Mouse (Mus musculus) embryonic facial prominence, embryonic 12.5 days (tissue): Measurements from ENCODE around the gene Rps25. TPM values are rescaled to one million over a fixed set of nuclear protein-coding genes. Genes with fewer than 3 reads are reported as not detected.
"Not testable (repeated sequence)": the region's sequence is repeated elsewhere in the genome, so short reads cannot be mapped to it uniquely, and the experiment has no call there.

Experiments used
- ATAC-seq: fragments of 200-750 bp; cut with Nextera tagmentation; 2 replicates; pipeline ENCODE4 v1.8.0; 2017; ENCODE audit not compliant: insufficient number of reproducible peaks, insufficient read depth, low FRiP score, low TSS enrichment
- H3K27ac ChIP-seq: fragments of 300-500 bp; sonication (generic); 2 replicates; pipeline ENCODE4 v1.5.1; 2016; ENCODE audit warnings: mild to moderate bottlenecking
- H3K27me3 ChIP-seq: fragments of 300-500 bp; sonication (generic); 2 replicates; pipeline ENCODE4 v1.6.1; 2016; ENCODE audit warnings: mild to moderate bottlenecking, moderate library complexity
- H3K36me3 ChIP-seq: fragments of 300-500 bp; sonication (generic); 2 replicates; pipeline ENCODE4 v1.6.1; 2016; ENCODE audit warnings: mild to moderate bottlenecking
- H3K4me1 ChIP-seq: fragments of 300-500 bp; sonication (generic); 2 replicates; pipeline ENCODE4 v1.6.1; 2016
- H3K4me2 ChIP-seq: fragments of 300-500 bp; sonication (generic); replicated peaks from 2 replicates; pipeline ENCODE4 v1.6.1; 2016; ENCODE audit warnings: mild to moderate bottlenecking, moderate library complexity
- H3K4me3 ChIP-seq: fragments of 300-500 bp; sonication (generic); 2 replicates; pipeline ENCODE4 v1.5.1; 2016; ENCODE audit warnings: mild to moderate bottlenecking
- H3K9ac ChIP-seq: fragments of 300-500 bp; sonication (generic); 2 replicates; pipeline ENCODE4 v1.6.1; 2016; ENCODE audit warnings: mild to moderate bottlenecking, moderate library complexity
- H3K9me3 ChIP-seq: fragments of 300-500 bp; sonication (generic); 2 replicates; pipeline ENCODE4 v1.6.1; 2016; ENCODE audit warnings: mild to moderate bottlenecking, moderate library complexity
- WGBS: fragments of 180-500 bp; shearing (Covaris S2); methylation state at CpG from one replicate; pipeline ENCODE4 v1.1.7; 2016; 5-methylcytosine and 5-hydroxymethylcytosine counted together
- polyA plus RNA-seq: library from polyadenylated mRNA; unstranded; fragments of >200 nt; fragmentation: Nextera tagmentation; extraction: Ambion mirVana; gene quantifications from 2 replicates; pipeline ENCODE4 v1.2.1, GENCODE M21; 2016

Rps25 gene
- polyA plus RNA-seq, 1 experiment from 2014 or later, result 1,820 TPM

DNA sequence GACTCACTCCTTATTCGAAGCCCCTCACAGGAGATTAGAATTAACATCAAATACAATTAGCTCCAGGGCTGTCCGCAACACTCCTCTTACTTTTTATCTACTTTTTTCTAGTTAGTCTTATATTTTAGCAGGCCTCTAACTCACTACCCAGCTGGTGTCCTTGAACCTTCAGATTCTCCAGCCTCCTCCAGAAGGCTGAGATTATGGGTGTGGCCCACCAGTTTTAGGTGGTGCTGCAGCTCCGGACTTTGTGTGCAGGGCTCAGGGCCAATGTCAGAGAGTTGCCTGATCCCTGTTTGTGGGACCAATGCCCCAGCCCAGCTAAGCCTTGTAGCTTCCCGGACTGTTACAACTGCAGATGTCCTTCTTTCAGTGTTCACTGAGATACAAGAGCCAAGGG, 16.6 kb downstream of the Rps25 start:
- Histone ChIP-seq H3K36me3 (no peaks in the 10 kb centered on the region), H3K27me3 (no peaks in the 10 kb centered on the region), H3K4me2 (no peak overlapping the region), H3K27ac (no peak overlapping the region), H3K9ac (no peak overlapping the region), H3K9me3 (no peaks in the 10 kb centered on the region), H3K4me3 (no peak overlapping the region), H3K4me1 (no peaks in the 10 kb centered on the region)
- WGBS, result 89% methylated on average over 4 of the region's 4 CpGs
- no peak for ATAC-seq

- ATAC-seq, result no peak
- Histone ChIP-seq H3K9ac (no peak overlapping the region), H3K36me3 (no peaks in the 10 kb centered on the region), H3K4me3 (no peak overlapping the region), H3K4me1 (peaks cover 9% of the 10 kb centered on the region; the same call in 1 of the 2 replicates), H3K4me2 (no peak overlapping the region), H3K27me3 (no peaks in the 10 kb centered on the region), H3K9me3 (no peaks in the 10 kb centered on the region), H3K27ac (no peak overlapping the region)
- WGBS, result 53% methylated on average over 5 of the region's 5 CpGs
Observed at GRCm38 (mm10) chr9:44432577-44433185, 25.7 kb downstream of the Rps25 start.

DNA sequence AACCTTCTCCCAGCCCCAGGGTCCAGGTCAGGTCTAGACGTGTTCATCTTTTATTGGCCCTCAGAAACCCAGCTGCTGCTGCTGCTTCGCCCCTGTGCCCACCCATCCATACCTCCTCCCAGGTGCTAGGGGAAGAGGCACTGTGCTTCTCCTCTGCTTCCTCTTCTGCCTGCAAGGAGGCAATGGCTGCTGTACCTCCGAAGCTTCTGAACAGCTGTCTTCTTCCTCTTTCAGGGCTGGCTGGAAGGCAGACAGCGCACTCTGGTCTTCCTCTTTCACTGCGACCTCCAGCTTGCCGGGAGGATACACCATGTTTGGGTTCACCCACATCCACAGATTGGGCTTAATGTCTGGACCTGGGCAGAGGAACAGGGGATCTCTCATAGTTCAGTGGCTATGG, 28.8 kb downstream of the Rps25 start:
- no peak overlapping the region for H3K9ac ChIP-seq
- ATAC-seq, result no peak
- WGBS, result 81% methylated on average over 6 of the region's 6 CpGs

DNA sequence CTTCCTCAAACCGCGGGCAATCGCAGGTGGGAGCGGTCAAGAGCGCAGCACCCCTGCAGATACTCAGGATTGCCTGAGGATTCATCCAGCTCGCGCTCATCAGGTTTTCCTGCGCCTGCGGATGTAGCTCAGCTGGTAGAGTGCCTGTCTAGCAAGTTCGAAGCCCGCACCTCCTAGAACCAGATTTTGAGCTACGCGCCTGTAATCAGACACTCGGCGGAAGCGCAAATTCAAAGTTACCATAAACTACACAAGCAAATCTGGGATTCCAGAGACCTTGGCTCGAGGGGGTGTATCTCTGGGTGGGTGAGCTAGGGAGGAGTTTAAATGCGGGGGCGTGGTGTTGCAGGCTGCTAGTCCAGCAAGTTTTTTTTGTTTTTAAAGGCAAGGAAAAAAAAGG, 34.0 kb downstream of the Rps25 start, which contains the start of gene Foxr1:
Foxr1 (minus strand) TSS at position 176 of the 400 bp plus-strand sequence.
- Histone ChIP-seq H3K9ac (no peak within 1 kb of the TSS), H3K27me3 (no peaks in the 10 kb centered on the region), H3K27ac (no peak within 1 kb of the TSS), H3K36me3 (no peaks in the 10 kb centered on the region), H3K4me1 (no peaks in the 10 kb centered on the region), H3K4me3 (no peak within 1 kb of the TSS), H3K4me2 (no peak within 1 kb of the TSS), H3K9me3 (no peaks in the 10 kb centered on the region)
- ATAC-seq, result no peak
- WGBS, result 70% methylated on average over 19 of the region's 19 CpGs

More for the DNA sequence above, 28.8 kb downstream of the Rps25 start:
- Histone ChIP-seq H3K27me3 (no peaks in the 10 kb centered on the region), H3K9me3 (no peaks in the 10 kb centered on the region), H3K4me2 (no peak overlapping the region), H3K4me3 (no peak overlapping the region), H3K27ac (no peak overlapping the region), H3K4me1 (peaks cover 9% of the 10 kb centered on the region; the same call in 1 of the 2 replicates), H3K36me3 (no peaks in the 10 kb centered on the region)

DNA sequence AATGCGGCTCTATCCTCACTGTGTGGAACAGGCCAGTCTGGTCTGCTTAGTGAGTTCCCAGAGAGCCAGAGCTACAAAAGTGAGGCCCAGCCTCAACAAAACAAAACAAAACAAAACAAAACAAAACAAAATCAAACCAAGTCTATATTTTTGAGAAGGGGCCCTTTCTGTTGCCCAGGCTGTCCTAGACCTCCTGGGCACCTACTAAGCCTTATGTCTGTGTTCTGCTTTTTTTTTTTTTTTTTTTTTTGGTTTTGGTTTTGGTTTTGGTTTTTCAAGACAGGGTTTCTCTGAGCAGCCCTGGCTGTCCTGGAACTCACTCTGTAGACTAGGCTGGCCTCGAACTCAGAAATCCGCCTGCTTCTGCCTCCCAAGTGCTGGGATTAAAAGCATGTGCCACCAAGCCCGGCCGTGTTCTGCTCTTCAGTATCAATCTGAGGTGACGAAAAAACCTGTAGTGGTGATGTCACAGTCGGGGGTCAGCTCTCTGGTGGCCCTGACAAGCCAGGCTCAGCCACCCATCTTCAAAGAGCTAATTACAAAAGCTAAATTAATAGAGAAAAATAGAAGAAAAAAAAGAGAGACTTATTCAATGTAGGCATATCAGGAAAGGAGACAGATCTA, 37.6 kb downstream of the Rps25 start:
- 78% methylated on average over 7 of the region's 7 CpGs for WGBS
- not testable (repeated sequence) for ATAC-seq, H3K36me3 ChIP-seq, H3K27ac ChIP-seq, H3K9me3 ChIP-seq, H3K27me3 ChIP-seq, H3K4me1 ChIP-seq, H3K9ac ChIP-seq, H3K4me2 ChIP-seq, H3K4me3 ChIP-seq

DNA sequence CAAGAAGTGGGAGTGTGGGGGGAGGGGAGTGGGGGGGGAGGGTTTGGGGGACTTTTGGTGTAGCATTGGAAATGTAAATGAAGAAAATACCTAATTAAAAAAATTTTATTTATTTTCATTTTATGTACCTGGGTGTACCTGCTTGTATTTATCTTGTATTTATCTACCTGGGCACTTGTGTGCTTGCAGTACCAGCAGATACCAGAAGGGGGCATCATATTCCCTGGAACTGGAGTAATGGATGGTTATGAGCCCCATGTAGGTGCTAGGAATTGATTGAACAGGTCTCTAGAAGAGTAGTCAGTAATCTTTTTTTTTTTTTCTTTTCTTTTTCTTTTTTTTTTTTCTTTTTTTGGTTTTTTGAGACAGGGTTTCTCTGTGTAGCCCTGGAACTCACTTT, 43.4 kb downstream of the Rps25 start:
- Histone ChIP-seq H3K36me3 (no peaks in the 10 kb centered on the region), H3K4me2 (no peak overlapping the region), H3K27me3 (peaks cover 11% of the 10 kb centered on the region), H3K4me3 (no peak overlapping the region), H3K4me1 (no peaks in the 10 kb centered on the region), H3K27ac (no peak overlapping the region), H3K9me3 (no peaks in the 10 kb centered on the region), H3K9ac (no peak overlapping the region)
- no peak for ATAC-seq

GRCm38 (mm10) chr9:44454132-44454890, 47.4 kb downstream of the Rps25 start:
- WGBS, result 6% methylated on average over 14 of the region's 14 CpGs
- Histone ChIP-seq H3K9ac (no peak overlapping the region), H3K27ac (no peak overlapping the region), H3K27me3 (peaks cover 11% of the 10 kb centered on the region), H3K9me3 (no peaks in the 10 kb centered on the region), H3K4me2 (0 out of 2 replicates have a peak overlapping the region, but pooled peaks have one; percentile 14), H3K4me1 (peaks cover 16% of the 10 kb centered on the region), H3K36me3 (no peaks in the 10 kb centered on the region), H3K4me3 (no peak overlapping the region)
- ATAC-seq, result peak; percentile 87

- Histone ChIP-seq H3K4me3 (no peak within 1 kb of the TSS), H3K27ac (no peak within 1 kb of the TSS), H3K9ac (no peak within 1 kb of the TSS), H3K36me3 (no peaks in the 10 kb centered on the region), H3K27me3 (peaks cover 11% of the 10 kb centered on the region), H3K9me3 (no peaks in the 10 kb centered on the region), H3K4me2 (0 out of 2 replicates have a peak within 1 kb of the TSS, but pooled peaks have one; percentile 14), H3K4me1 (peaks cover 16% of the 10 kb centered on the region)
- 19% methylated on average over 4 of the region's 4 CpGs for WGBS
- ATAC-seq, result no peak
Observed at GRCm38 (mm10) chr9:44454891-44455220, 47.9 kb downstream of the Rps25 start, which contains the start of gene Upk2. Gene Upk2 (minus strand): TSS chr9:44454976.

DNA sequence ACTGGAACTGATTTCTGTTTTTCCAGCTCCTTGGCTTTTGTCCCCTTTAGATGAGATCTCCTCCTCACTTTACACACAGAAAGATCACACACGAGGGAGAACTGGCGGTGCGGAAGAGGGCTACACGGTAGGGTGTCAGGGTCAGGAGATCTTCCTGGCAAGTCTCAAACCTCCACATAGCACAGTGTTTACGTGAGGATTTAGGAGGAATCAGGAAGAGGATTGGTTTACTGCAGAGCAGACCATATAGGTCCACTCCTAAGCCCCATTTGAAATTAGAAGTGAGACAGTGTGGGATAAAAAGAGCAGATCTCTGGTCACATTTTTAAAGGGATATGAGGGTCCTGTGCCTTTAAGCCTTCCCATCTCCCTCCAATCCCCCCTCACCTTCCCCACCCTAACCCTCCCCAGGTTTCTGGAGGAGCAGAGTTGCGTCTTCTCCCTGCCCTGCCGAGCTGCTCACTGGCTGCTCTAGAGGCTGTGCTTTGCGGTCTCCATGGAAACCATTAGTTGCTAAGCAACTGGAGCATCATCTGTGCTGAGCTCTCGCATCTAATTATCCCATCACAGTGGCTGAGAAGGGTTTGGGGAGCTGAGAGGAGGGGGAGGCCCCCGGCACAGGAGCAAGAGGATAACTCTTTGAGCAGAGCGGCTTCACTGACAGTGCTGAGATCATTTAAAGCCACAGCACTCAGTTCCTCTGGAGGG, 50.2 kb downstream of the Rps25 start:
- 0 out of 2 replicates have a peak, but pooled peaks cover 2% of the 10 kb centered on the region for H3K9me3 ChIP-seq
- H3K36me3 ChIP-seq, result no peaks in the 10 kb centered on the region
- H3K4me2 ChIP-seq, result peak overlapping the region; percentile 19; the same call in 1 of the 2 replicates
- peaks cover 16% of the 10 kb centered on the region for H3K4me1 ChIP-seq
- peaks cover 11% of the 10 kb centered on the region for H3K27me3 ChIP-seq
- WGBS, result 6% methylated on average over 11 of the region's 11 CpGs
- H3K4me3 ChIP-seq, result no peak overlapping the region
- peak overlapping the region; percentile 63 for H3K27ac ChIP-seq
- peak; percentile 87 for ATAC-seq
- no peak overlapping the region for H3K9ac ChIP-seq
